Mouse (Mus musculus) E14TG2a.4 (cell line): ENCODE measurements around the gene Gm20509.

Source experiments
- CTCF ChIP-seq: conservative IDR thresholded peaks from 2 replicates; pipeline ENCODE4 v1.5.1; 2014; ENCODE audit warnings: low read length
- NANOG ChIP-seq: IDR thresholded peaks from 2 replicates; pipeline ENCODE4 v1.6.1; 2014; ENCODE audit warnings: borderline replicate concordance, low read length, mixed read lengths

DNA sequence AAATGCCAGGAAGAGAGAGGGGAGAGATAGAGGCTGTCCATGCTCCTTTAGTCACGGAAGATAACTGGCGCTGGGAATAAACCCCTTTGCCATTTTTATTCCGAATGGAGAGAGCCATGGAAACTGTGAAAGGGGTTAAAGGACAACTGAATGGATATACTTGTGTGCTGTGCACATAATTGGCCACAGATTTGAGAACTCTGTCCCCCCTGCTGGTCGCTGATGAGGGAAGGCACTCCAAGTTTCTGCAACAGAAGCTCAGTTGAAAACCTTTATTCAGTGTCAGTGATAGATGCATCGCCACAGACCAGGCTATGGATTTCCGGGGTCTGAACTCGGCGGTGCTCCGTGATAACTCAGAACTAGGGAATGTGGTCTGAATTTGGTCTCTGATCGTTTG is 12.1 kb upstream of the Gm20509 start:
- no peak for TF ChIP-seq CTCF
- no peak for TF ChIP-seq NANOG
